Mouse (Mus musculus) T-helper 2 cell (primary cell): ENCODE measurements around the gene Eefsec.

Experiments used
- in situ Hi-C: fragments of 300-600 bp; cut with MboI, MseI; formaldehyde crosslinking; loops from one replicate; pipeline ENCODE4 v1.15.1; 2025; ENCODE audit warnings: high pct_unique_total_duplicates

Eefsec gene

DNA sequence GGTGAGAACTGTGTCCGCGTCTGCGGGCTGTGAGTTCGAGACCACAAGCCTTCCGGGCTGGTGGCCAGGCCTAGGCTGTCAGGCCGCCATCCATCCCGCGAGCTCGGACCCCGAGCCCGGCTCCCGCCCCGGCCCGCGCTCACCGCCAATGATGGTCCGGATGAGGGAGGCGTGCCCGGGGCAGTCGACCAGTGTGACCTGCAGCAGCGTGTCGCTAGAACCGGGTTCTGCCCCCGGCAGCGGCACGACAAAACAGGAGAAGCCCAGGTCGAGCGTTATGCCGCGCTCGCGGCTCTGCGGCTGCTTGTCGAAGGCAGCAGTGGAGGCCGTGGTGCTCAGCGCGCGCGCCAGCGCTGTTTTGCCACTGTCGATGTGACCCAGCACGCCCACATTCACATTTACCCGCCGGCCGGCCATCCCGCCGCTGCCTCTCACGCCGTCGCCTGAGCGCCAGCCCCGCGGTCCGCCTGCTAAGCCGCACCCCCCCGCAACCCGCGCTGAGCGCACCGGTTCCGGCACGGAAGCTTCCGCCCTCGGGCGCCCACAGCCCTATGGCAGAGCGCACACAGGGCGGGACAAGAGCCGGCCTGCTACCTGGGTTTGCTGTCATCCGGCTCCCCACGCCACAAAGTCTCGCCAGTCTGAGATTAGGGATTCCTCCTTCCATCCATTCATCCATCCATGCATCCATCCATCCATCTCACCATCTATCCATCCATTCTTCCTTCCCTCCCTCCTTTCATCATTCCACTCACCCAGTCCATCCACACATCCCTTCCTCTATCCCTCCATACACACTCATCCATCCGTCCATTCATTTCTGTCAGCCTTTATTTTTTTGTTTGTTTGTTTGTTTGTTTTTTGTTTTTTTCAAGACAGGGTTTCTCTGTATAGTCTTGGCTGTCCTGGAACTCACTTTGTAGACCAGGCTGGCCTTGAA lies at the start of gene Eefsec:
Gene Eefsec, minus strand, starts transcription at position 477 of the 940 bp plus-strand sequence.
- in situ Hi-C loops: no loop called here

DNA sequence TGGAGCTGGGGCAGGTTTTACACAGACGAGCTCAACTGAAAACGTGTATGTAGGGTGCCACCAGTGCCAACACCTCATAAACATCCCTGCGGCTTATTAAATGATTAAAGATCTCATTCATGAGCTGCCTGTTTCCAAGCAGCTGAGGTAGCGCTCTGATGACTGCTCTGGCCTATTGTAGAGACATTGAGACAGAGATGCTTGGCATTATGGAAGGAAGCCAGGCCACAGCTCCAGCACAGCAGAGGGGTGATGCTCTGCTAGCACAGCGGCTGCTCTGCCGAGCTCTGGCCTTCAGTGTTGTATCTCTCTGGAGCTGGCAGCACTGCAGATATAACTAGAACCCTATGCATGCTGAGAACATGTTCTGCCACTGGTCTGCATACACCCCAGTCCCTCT lies 47.4 kb upstream of the Eefsec start:
- in situ Hi-C loops: loop anchor here (5.0 to 10.0 kb wide), 2 partner anchors 36 to 379 kb away; no protein-coding TSS in a partner anchor

DNA sequence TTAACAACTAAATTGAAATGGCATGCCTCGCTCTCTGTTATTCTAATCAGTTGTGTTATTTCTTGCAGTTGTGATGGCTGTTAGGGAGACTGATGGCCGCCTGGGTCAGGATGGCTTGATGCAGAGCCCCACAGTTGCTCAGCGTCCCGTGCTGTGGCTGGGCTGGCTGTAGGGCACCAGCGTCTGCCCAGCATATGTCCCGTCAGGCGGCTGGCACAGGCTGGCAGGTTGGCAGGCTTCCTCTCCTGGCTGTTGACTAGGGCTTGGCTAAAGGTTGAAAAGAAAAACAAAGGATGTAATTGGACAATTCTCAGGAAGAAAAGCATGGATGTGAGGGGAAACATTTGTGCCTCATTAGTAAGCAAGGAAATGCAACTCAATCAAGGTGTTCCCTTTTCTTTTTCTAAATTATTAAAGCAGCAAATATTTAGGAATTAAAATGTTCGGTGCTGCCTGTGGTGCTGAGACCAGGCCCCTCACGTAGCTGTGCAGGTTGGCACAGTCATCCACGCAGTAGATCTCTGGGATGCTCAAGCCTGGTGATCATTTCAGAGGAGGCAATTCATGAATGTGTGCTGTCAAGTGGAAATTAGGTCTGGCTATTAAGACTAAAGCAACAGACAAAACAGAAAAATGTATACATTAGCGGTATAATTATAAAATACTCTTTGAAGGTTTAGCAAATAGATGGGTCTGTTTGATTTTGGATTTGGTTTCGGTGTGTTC lies 44.5 kb upstream of the Eefsec start:
- in situ Hi-C loops: loop anchor here (5.0 to 10.0 kb wide), 2 partner anchors 33 to 376 kb away; no protein-coding TSS in a partner anchor

DNA sequence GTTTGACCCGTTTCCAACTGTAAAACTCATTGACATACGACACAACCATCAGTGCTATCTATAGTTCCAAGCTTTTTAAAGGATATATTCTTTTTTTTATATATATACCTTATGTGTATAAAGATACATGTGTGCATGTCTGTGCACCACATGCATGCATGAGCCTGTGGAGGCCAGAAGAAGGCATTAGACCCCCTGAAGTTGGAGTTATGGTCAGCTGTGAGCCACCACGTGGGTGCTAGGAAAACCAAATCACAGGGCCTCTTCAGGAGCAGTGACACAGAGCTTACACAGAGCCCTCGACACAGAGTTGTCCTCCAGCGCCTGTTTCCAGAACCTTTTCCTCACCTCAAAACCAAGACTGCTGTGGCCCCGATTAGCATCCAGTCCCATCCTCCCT lies 43.5 kb upstream of the Eefsec start:
- in situ Hi-C loops: loop anchor here (5.0 to 10.0 kb wide), 2 partner anchors 33 to 375 kb away; no protein-coding TSS in a partner anchor

DNA sequence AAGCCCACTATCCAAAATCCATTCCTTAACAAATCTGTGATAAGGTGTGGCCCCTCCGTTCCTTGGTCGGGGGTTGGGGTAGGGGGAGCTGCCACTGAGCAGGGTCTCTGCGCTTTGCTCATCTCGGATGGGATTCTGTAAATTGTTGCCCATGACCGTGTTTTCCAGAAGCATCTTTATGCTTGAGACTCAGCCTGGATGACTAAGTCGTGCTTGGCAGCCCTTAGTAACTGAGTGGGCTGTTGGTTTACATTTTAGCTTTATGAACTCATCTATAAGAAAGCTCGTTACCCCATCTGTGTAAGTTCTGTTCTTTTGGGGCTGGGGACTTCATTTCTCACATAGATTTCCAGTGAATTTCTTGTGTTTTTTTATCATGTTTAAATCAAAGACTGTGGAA lies 42.7 kb upstream of the Eefsec start:
- in situ Hi-C loops: no loop called here

DNA sequence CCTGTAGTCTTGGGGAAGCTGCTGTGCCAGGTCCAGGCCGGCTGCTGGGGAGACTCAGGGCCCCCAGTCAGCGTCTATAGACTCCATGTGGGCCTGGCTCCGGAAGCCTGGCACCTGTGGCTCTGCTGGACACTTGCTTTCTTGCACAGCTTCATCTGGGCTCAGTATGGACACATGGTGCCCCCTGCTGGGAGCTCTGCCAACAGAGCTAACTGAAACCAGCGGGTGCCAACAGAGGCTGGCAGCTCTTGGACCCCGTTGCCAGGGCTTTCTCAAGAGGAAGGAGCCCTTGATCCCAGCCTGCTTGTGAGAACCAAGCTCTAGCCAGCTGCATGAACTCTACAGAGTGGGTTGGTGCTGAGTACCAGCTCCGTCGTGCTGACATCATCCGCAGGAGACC lies 40.6 kb upstream of the Eefsec start:
- in situ Hi-C loops: no loop called here

DNA sequence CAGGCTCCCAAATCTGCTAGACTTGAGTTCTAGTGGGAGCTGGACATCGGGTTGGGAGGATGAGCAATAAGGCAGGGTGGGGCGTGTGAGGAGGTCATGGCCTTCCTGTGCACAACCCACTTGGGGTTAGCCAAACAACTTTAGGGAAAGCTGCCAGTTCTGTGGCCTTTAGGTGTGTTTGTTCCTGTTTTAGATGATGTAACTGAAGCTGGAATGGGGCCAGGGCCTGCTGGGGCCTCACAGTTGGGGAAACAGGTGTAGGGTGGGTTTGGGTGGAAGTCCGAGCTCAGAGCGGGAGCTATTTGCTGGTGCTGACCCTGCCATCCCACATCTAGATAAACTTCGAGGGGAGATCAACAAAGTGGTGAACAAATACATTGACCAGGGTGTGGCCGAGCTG lies 39.0 kb upstream of the Eefsec start:
- in situ Hi-C loops: no loop called here

DNA sequence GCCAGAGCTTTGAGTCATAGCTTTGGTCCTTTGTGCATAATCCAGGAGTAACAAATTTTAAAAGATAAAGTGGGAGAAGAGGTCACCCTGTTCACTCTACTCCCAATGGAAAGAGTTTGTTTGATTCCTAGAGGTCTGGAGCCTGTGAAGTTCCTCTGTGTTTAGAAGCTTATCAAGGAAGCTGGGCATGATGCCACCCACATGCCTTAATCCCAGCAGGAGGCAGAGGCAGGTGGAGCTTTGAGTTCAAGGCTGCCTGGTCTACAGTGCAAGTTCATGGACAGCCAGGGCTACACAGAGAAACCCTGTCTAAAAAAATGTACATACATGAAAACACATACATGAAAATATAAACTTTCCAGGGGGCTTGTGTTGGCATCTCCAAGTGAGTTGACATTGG lies 37.6 kb upstream of the Eefsec start:
- in situ Hi-C loops: no loop called here

DNA sequence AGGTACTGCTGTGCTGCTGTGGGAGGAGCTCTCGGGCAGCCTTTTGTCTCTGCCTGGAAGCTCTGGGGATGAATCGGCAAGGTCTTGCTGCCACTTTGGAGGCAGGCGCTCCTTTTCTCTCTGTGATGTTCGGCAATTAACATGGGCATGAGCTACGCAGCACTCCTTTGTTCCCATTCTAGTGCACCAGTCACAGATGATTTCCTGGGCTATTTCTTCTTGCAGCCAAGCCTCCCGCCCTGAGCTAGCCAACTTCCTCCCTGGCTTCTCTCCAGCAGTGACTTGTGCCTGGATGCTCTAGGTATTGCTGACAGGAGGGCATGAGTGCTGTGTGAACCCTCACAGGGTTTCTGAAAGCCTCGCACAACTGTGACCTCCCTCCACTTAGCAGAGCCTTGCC lies 36.8 kb upstream of the Eefsec start:
- in situ Hi-C loops: no loop called here

DNA sequence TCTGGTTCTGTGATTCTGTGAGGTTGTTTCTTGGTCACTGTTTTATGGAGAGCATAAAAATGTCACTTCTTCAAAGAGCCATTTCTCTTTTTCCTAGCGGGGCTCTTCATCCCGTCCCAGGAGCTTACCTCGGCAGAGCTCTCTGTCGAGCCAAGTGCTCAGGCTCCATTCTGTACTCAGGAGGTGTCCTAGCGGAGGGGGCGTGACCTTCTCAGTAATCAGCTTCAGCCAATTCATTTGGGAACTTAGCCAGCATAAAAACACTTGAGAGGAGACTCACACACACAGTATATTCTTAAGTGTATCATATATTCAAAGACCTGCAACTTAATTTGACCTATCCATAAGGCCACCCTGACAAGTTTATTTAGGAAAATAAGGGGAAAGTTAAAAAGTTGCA lies 34.1 kb upstream of the Eefsec start:
- in situ Hi-C loops: no loop called here

DNA sequence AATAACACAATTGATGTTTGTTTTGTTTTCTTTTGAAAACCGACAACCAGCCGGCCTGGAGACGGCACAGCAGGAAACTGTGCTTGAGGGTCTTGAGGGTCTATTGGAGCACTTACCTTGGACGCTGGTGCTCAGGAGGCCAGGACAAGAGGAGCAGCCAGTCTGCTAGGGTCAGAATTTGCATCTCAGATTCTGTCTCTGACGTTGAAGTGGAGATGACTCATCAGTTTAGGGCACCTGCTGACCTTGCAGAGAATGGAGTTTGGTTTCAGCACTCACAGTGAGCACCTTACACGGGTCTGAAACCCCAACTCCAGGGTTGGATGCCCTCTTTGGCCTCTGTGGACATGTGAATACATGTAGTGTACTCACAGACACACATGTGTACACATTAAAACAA lies 23.5 kb upstream of the Eefsec start:
- in situ Hi-C loops: loop anchor here (5.0 to 10.0 kb wide), 2 partner anchors 47 to 795 kb away; partner anchors contain the start of genes Aplf and Sec61a1

DNA sequence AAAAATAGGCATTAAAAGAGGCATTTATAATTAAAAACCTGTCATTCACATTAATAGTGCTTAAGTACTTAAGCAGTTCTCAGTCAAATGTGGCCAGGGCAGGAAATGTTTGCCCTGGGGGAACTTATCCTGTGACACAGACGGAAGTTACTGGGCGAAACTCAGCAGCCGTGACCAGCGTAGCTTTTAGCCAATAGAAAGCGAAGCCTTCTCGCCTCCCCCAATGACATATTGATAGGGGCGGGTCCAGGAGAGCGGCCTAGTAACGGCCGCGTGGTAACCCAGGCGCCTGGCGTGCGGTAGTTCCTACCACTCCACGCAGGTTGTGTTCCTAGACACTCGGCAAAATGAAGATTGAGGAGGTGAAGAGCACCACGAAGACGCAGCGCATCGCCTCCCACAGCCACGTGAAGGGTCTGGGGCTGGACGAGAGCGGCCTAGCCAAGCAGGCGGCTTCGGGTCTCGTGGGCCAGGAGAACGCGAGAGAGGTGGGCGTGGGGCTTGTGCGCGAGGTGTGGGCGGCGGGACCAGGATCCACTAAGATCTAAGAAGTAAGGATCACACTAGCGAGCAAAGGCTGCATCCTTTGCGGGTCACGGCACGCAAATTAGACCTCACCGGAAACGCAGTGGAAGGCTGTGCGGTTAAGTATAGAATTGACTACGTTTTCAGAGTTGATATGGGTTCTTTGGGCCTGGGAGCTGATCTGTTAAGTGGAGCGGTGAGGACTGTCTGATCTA lies 19.0 kb upstream of the Eefsec start, which contains the start of gene Ruvbl1:
Gene Ruvbl1, plus strand, starts transcription at position 229 of the 740 bp plus-strand sequence.
- in situ Hi-C loops: loop anchor here (5.0 to 10.0 kb wide), 2 partner anchors 52 to 791 kb away; partner anchors contain the start of genes Aplf and Sec61a1

DNA sequence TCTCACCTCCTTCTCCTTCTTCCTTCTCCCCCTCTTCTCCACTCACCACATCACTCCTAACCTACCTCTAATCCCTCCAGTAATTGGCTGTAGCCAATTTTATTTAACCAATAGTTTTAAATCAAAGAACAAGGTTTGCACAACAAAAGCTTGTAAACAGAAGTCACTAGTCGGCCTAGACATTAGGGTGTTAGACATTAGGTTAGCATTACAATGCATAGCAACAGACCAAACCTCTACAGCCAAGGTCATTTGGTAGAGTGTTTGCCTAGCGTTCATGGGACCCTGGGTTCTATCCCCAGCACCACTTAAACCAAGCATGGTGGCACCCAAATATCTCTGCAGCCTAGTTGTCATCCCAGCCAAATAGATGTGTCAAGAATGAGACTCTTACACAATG lies 8.2 kb upstream of the Eefsec start:
- in situ Hi-C loops: no loop called here

DNA sequence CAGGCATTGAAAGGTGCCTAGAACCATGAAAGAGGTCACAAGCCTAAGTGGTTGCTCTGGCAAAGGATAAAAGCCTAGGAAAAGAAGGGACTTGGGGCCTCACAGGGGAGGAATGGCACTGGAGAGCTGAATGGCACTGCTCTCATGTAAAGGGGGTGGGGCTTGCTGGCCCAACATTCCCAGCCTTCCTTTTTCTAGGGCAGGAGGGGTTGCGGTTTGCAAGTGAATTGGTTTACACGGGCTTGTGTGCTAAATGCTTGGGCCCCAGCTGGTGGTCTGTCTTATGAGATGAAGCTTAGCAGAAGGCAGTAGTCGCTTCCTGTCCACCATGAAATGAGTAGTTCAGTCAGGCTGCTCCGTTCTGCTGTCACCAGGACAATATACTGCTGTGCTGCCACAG lies 1.1 kb upstream of the Eefsec start:
- in situ Hi-C loops: no loop called here

DNA sequence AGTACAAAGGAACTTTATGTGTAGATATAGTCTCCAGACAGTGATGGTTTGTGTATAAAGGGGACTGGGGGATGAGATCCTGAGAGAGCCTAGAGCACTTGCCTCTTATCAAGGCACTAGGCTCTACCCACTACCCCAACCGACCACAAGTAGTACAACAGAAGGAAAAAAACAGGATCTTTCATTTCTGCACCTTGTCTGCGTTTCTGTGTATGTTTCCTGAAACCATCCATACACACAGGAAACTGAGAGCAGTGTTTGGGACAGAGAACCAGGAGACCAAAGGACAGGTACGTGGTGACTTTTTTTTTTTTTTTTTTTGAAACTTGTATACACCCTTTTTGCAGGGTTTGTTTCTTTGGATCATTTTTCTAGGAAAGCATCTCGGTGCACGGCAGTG lies 678 bp downstream of the Eefsec start:
- in situ Hi-C loops: no loop called here

DNA sequence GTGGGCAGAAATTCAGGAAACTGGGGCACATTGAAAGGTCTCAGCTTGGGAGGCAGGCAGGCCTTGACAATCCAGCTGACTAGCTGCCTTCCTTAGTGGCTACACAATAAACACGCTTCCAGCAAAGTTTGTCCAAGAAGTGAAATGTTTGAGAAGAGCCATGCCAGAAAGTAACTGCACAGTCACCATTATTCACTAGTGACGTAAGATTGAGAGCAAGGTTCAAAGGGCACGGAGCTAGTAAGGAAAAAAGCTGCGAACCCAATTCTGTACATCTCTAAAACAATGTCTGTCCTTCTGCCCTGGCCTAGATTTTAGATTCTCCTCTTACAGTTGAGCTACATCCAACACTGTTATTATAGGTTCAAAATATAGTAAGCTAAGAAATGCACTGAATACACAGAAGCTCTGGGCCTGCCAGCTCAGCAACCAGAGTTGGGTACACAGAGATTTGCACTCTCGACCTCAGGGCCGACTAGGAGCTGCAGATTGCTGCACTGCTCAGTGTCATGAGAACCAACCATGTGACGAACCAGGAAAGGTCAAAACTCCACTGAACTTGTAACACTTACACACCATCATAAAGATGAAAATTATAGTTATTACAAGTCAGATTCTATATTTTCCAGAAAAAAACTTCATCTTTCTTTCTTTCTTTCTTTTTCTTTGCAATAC lies 2.1 kb downstream of the Eefsec start:
- in situ Hi-C loops: no loop called here

DNA sequence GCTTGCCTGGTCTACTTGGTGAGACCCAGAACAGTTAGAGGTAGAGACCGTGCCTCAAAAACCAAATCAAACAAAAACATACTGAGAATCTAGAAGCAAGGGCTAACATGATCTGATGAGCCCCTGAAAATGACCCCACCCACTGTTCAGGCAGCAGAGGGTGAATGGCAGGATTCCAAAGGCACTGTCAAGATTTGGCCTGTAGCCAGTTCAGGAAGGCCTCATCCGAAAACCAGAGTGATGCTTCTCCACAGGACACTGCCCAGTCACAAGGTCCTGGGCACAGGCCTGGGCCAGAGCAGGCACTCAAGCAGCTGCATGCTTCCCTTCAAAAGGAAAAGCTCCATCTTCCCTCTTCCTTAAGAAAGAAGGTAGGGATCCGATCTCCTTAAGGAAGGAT lies 2.9 kb downstream of the Eefsec start:
- in situ Hi-C loops: no loop called here

DNA sequence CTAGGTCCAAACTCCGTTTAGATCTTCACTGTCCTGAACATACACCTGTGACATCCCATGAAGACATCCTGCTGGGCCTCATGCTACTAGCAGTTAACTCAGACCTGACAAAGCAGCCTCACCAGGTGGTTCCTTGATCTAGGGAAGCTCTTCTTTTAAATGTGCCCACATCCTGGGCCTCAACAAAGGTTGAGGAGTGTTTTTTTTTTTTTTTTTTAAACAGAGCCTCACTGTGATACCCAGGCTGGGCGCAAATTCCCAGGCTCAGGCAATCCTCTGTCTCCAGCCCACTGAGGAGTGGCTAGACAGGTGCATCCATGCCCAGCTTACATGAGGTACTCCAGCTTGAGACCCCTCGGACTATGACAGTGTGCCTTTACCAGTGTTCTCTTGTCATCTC lies 3.8 kb downstream of the Eefsec start:
- in situ Hi-C loops: no loop called here

DNA sequence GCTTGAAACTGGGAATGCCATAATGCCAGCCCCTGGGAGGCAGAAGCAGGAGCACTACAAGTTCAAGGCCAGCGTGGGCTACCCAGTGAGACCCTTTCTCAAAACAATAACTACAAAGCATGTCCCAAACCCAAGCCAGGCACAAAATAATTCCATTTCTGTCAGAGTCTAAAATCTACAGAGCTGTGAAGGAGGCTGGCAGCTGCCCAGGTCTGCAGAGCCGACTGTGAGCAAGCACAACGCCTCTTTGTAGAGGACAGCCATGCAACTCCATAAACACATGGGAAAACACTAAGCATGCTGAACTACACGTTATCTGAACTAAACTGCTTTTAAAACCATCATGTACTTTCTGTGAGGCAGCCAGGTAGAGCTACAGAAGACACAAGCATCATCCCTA lies 7.3 kb downstream of the Eefsec start:
- in situ Hi-C loops: no loop called here

DNA sequence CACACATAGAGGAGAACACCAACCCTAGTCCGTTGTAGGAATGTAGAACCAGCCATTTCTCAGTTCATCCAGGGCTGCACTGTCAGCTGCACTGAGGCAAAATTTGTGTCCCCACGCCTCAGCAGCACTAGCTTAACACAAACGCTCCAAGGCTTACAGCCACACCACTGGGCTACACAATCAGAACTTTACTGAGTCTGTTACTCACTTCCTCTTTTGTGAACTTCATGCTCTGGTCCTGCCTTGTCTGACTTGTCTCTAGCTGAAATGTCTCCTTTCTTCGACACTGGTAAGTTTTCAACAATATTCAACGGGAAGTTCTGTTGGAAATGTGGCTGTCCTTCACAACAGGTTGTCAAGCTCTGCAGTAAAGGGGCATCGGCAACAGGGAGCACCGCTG lies 10.7 kb downstream of the Eefsec start:
- in situ Hi-C loops: no loop called here

DNA sequence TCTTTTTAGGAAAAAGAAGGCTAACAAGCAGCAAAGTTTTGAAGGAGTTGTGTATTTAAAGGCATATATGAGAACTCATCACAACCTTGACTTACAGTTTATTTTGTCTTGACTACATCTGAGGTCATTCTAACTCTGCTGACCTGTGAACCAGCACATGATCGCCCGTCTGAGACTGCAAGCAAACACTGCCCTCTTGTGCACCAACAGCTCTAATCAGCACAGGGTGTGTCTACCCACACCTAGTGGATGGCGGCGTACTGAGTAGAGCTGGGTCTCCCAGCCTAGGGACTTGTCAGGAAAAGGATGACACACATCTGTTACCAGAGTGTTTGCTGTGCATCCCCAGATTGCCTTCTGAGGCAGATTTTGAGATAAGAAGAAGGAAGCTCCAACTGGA lies 15.1 kb downstream of the Eefsec start:
- in situ Hi-C loops: no loop called here
